Mouse (Mus musculus): ENCODE data around the gene Lmbr1l. TPM values are rescaled to one million over a fixed set of nuclear protein-coding genes. Genes with fewer than 3 reads are reported as not detected.
"Not testable (repeated sequence)": the region's sequence is repeated elsewhere in the genome, so short reads cannot be mapped to it uniquely, and the experiment has no call there.

The Lmbr1l gene
- total and polyA plus RNA-seq, 2 experiments from 2014 or later: 22.4 to 44.1 TPM

DNA sequence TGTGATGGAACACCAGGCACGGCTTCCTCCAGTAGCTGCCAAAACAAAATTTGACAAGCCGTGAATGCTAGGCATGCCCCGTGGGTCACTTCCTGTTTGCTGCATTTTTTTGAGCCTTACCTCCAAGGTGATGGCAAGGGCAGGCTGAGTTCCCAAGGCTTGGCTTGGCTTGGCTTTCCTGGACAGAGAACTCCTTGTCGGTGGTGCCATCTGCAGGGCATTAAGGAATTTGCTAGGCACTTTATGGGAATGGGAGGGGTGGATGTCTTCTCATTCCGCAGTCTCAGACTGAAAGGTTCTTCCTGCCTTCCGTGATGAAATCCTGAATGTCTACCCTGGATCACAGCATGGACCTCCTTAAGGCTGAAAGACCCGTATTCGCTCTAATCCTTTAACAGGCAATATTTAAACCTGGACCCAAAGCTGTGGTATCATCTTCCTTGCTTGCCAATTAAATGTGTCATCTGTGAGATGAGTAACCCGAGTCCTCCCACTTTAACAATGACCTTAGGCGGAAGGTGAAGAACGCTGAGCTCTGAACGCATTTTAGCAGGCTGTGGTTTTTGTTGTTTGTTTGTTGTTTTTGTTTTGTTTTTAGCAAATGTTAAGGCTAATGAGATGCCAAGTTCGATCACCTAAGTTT is 10.7 kb upstream of the Lmbr1l start:
- Histone ChIP-seq H3K4me1 (ENCODE audit: insufficient read depth) (0 out of 2 replicates have a peak, but pooled peaks cover 4% of the 10 kb centered on the region), H3K27ac (ENCODE audit: low read depth, low read length) (no peak overlapping the region), H3K9me3 (ENCODE audit: low read length) (no peaks in the 10 kb centered on the region), H3K4me2 (ENCODE audit: low read depth) (no peak overlapping the region), H3K36me3 (ENCODE audit: insufficient read depth) (0 out of 2 replicates have a peak, but pooled peaks cover 4% of the 10 kb centered on the region), H3K27me3 (ENCODE audit: insufficient read depth, low read length) (no peaks in the 10 kb centered on the region), H3K4me3 (ENCODE audit: low read depth, low read length) (no peak overlapping the region), H3K9ac (no peak overlapping the region)
- peak; percentile 83 for ATAC-seq
- WGBS: 15% methylated on average over 13 of the region's 13 CpGs
- peak; percentile 81 for TF ChIP-seq CTCF (IDR thresholded peaks at IDR 0.05; ENCODE audit: low read depth)
- peak; percentile 81 for DNase-seq

DNA sequence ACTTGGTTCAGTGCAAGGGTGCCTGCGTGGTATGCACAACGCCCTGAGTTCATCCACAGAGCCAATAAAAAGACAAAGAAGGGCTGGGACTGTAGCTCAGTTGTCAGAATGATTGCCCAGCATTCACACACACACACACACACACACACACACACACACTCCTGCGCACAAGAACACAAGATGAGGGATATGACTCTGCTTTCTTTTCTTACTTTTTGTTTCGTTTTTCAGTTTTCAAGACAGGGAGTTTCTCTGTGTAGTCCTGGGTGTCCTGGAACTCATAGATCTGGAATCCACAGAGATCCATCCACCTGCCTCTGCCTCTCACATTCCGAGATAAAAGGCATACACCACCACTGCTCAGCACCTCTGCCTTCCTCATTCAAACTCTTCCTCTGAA is 9.5 kb upstream of the Lmbr1l start:
- no peaks in the 10 kb centered on the region for H3K27me3 ChIP-seq (ENCODE audit: insufficient read depth, low read length)
- no peaks in the 10 kb centered on the region for H3K4me1 ChIP-seq (ENCODE audit: insufficient read depth)
- H3K4me3 ChIP-seq (ENCODE audit: low read depth, low read length): no peak overlapping the region
- no peaks in the 10 kb centered on the region for H3K9me3 ChIP-seq (ENCODE audit: low read length)
- no peak overlapping the region for H3K27ac ChIP-seq (ENCODE audit: low read depth, low read length)
- 83% methylated on average over 5 of the region's 5 CpGs for WGBS
- no peak overlapping the region for H3K4me2 ChIP-seq (ENCODE audit: low read depth)
- no peak for TF ChIP-seq CTCF (IDR thresholded peaks at IDR 0.05; ENCODE audit: low read depth)
- no peak overlapping the region for H3K9ac ChIP-seq
- H3K36me3 ChIP-seq (ENCODE audit: insufficient read depth): 0 out of 2 replicates have a peak, but pooled peaks cover 4% of the 10 kb centered on the region
- no peak for DNase-seq
- no peak for ATAC-seq

DNA sequence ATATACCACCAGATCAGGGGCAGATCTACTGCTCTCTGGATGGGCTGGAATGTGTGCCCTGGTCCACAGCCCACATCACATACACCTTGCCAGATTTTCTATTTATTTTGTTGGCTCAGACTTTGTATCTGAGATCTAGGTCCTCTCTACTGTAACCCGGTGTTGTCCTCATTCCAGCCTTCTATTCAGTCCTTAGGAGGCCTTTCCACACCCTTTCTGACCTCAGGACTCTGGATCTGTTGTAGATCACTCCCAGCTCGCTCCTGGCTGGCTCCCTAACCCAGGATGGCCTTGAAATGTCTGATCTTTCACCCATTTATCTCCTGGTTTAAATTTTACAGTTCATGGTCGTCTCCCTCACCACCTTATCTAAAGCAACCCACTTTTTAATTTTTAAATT is 6.7 kb upstream of the Lmbr1l start:
- no peaks in the 10 kb centered on the region for H3K4me1 ChIP-seq (ENCODE audit: insufficient read depth)
- TF ChIP-seq CTCF (IDR thresholded peaks at IDR 0.05; ENCODE audit: low read depth): no peak
- DNase-seq: no peak
- no peak for ATAC-seq
- H3K4me2 ChIP-seq (ENCODE audit: low read depth): no peak overlapping the region
- H3K9ac ChIP-seq: no peak overlapping the region
- H3K27me3 ChIP-seq (ENCODE audit: insufficient read depth, low read length): no peaks in the 10 kb centered on the region
- no peaks in the 10 kb centered on the region for H3K9me3 ChIP-seq (ENCODE audit: low read length)
- no peak overlapping the region for H3K4me3 ChIP-seq (ENCODE audit: low read depth, low read length)
- WGBS: 70% methylated on average over 3 of the region's 3 CpGs
- no peak overlapping the region for H3K27ac ChIP-seq (ENCODE audit: low read depth, low read length)
- H3K36me3 ChIP-seq (ENCODE audit: insufficient read depth): no peaks in the 10 kb centered on the region

DNA sequence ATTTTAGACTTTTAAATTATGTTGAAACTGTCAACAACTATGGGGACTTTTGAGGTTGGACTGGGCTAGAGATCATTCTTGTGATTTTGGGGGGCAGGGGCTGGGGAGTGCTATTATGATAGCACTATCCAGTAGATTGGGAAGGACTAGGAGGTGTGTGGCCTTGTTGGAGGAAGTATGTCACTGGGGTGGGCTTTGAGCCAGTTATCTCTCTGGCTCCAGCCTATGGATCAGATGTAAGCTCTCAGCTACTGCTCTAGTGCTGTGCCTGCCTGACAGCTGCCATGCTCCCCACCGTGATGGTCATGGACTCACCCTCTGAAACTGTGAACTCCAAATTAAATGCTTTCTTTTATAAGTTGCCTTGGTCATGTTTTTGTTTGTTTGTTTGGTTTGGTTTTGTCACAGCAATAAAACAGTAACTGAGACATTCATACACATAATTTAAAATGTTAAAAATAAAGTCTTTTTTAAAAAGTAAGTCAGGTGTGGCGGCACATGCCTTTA is 5.1 kb upstream of the Lmbr1l start:
- H3K4me1 ChIP-seq (ENCODE audit: insufficient read depth): no peaks in the 10 kb centered on the region
- no peaks in the 10 kb centered on the region for H3K27me3 ChIP-seq (ENCODE audit: insufficient read depth, low read length)
- TF ChIP-seq CTCF (IDR thresholded peaks at IDR 0.05; ENCODE audit: low read depth): no peak
- H3K9ac ChIP-seq: no peak overlapping the region
- no peak overlapping the region for H3K4me3 ChIP-seq (ENCODE audit: low read depth, low read length)
- ATAC-seq (no peak), DNase-seq (no peak)
- H3K9me3 ChIP-seq (ENCODE audit: low read length): no peaks in the 10 kb centered on the region
- H3K27ac ChIP-seq (ENCODE audit: low read depth, low read length): no peak overlapping the region
- H3K4me2 ChIP-seq (ENCODE audit: low read depth): no peak overlapping the region
- no peaks in the 10 kb centered on the region for H3K36me3 ChIP-seq (ENCODE audit: insufficient read depth)
- WGBS: 80% methylated on average over 2 of the region's 2 CpGs

DNA sequence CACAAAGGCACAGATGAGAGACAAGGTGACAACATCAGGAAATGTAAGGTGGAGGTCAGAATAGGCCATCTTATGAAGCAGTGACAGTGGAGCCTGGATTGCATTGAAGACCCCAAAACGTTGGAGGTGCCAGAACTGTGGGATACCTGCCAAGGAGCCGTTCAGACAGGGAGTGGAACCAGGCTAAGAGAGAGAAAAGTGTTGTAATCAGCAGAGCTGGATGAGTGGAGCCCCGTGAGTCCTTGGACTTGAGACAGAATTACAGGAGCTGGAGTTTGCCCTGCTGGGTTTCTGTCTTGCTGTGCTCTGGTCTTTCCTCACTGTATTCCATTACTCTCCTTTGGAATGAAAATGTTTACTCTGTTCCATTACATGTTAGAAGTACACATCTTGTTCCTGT is 4.5 kb upstream of the Lmbr1l start:
- no peak overlapping the region for H3K27ac ChIP-seq (ENCODE audit: low read depth, low read length)
- no peaks in the 10 kb centered on the region for H3K36me3 ChIP-seq (ENCODE audit: insufficient read depth)
- no peak for TF ChIP-seq CTCF (IDR thresholded peaks at IDR 0.05; ENCODE audit: low read depth)
- no peak overlapping the region for H3K4me2 ChIP-seq (ENCODE audit: low read depth)
- DNase-seq: no peak
- no peaks in the 10 kb centered on the region for H3K27me3 ChIP-seq (ENCODE audit: insufficient read depth, low read length)
- 32% methylated on average over 3 of the region's 3 CpGs for WGBS
- H3K4me3 ChIP-seq (ENCODE audit: low read depth, low read length): no peak overlapping the region
- no peaks in the 10 kb centered on the region for H3K9me3 ChIP-seq (ENCODE audit: low read length)
- no peaks in the 10 kb centered on the region for H3K4me1 ChIP-seq (ENCODE audit: insufficient read depth)
- H3K9ac ChIP-seq: no peak overlapping the region
- no peak for ATAC-seq

DNA sequence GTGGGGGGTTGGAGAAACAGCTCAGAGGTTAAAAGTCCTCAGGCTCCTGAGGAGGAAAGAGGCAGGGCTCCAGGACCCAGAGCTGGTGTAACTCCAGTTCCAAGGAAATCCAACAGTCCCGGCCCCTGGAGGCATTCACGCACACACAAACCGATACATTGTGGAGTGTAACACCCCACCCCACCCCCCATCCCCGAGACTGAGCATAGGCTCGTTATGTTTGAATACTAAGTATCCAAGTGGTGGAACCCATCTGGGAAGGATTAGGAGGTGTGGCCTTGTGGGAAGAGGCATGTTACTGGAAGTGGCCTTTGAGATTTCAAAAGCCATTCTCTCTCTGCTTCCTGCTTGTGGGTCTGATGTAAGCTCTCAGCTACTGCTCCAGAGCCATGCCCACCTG is 3.5 kb upstream of the Lmbr1l start:
- 62% methylated on average over 5 of the region's 5 CpGs for WGBS
- Histone ChIP-seq H3K27ac (ENCODE audit: low read depth, low read length) (no peak overlapping the region), H3K9me3 (ENCODE audit: low read length) (no peaks in the 10 kb centered on the region), H3K4me3 (ENCODE audit: low read depth, low read length) (no peak overlapping the region), H3K4me2 (ENCODE audit: low read depth) (no peak overlapping the region), H3K9ac (no peak overlapping the region), H3K4me1 (ENCODE audit: insufficient read depth) (peaks cover 2% of the 10 kb centered on the region; the same call in 1 of the 2 replicates), H3K36me3 (ENCODE audit: insufficient read depth) (no peaks in the 10 kb centered on the region), H3K27me3 (ENCODE audit: insufficient read depth, low read length) (no peaks in the 10 kb centered on the region)
- TF ChIP-seq CTCF (IDR thresholded peaks at IDR 0.05; ENCODE audit: low read depth): no peak
- no peak for DNase-seq
- ATAC-seq: no peak

DNA sequence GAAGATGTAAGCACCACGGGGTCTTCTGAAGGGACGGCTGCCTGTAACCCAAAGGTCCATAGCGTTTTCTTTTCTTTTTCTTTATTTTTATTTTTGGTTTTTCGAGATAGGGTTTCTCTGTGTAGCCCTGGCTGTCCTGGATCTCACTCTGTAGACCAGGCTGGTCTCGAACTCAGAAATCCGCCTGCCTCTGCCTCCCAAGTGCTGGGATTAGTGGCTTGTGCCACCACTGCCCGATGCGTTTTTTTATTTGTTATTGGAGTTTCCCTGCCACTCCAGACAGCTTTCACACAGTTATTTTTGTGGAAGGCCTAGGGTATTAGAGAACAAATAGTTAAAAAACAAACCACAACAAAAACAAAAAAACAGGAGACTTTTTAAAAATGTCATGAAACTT is 466 bp upstream of the Lmbr1l start:
- Histone ChIP-seq H3K4me3 (ENCODE audit: low read depth, low read length) (peak overlapping the region; percentile 94), H3K4me1 (ENCODE audit: insufficient read depth) (peaks cover 15% of the 10 kb centered on the region; the same call in 1 of the 2 replicates), H3K4me2 (ENCODE audit: low read depth) (peak overlapping the region; percentile 74), H3K27ac (ENCODE audit: low read depth, low read length) (peak overlapping the region; percentile 64; the same call in 1 of the 2 replicates), H3K9ac (peak overlapping the region; percentile 51)
- DNase-seq; H3K27me3 ChIP-seq (ENCODE audit: insufficient read depth, low read length); ATAC-seq; H3K9me3 ChIP-seq (ENCODE audit: low read length); H3K36me3 ChIP-seq (ENCODE audit: insufficient read depth): not testable (repeated sequence)
- 23% methylated on average over 8 of the region's 8 CpGs for WGBS
